Mouse (Mus musculus): ENCODE results near the gene Arf5. TPM values are rescaled to one million over a fixed set of nuclear protein-coding genes. Genes with fewer than 3 reads are reported as not detected.

Arf5 gene
- total RNA-seq, 2 experiments from 2014 or later: 139 to 163 TPM

Other genes with a start within 250 kb of the Arf5 start
- 10 to 100 TPM; 23.9 to 29.5 TPM for gene Zfp800, start 25.6 kb upstream of the Arf5 start, total RNA-seq (2021)
- gene Fscn3, start 4.2 kb downstream of the Arf5 start, total RNA-seq (2021): not detected
- 10 to 100 TPM; 15.2 to 18.1 TPM for gene Gcc1, start 4.8 kb downstream of the Arf5 start, total RNA-seq (2021)
- not detected for gene Pax4, start 25.8 kb downstream of the Arf5 start, total RNA-seq (2021)
- gene Snd1, start 51.6 kb downstream of the Arf5 start, total RNA-seq (2021): 100 to 1,000 TPM; 112 to 139 TPM

All from adrenal gland, adult 18-20 months (tissue).